Mouse (Mus musculus): Measurements from ENCODE around the gene Dse. TPM values are rescaled to one million over a fixed set of nuclear protein-coding genes. Genes with fewer than 3 reads are reported as not detected.

Dse gene
- polyA plus RNA-seq, 1 experiment from 2014 or later, result 16.5 TPM

- ATAC-seq (replicated peaks; ENCODE audit: low FRiP score), result no peak
- H3K27ac ChIP-seq (ENCODE audit: low read depth, low read length), result no peak overlapping the region
Observed at GRCm38 (mm10) chr10:34138027-34138426, 69.5 kb downstream of the Dse start.

GRCm38 (mm10) chr10:34136432-34136831 lies 71.1 kb downstream of the Dse start:
- H3K4me3 ChIP-seq (ENCODE audit: low read depth, low read length), result no peak overlapping the region
- H3K9me3 ChIP-seq (ENCODE audit: control insufficient read depth, low read length), result no peaks in the 10 kb centered on the region
- no peaks in the 10 kb centered on the region for H3K4me1 ChIP-seq (replicated peaks; ENCODE audit: control insufficient read depth, insufficient read depth, low read length)
- H3K27ac ChIP-seq (ENCODE audit: low read depth, low read length), result no peak overlapping the region
- no peaks in the 10 kb centered on the region for H3K36me3 ChIP-seq (ENCODE audit: control insufficient read depth, insufficient read depth, low read length)
- H3K9ac ChIP-seq (ENCODE audit: low read length), result no peak overlapping the region
- H3K4me2 ChIP-seq (ENCODE audit: low read depth, low read length, severe bottlenecking), result no peak overlapping the region
- ATAC-seq (replicated peaks; ENCODE audit: low FRiP score), result no peak
- DNase-seq (ENCODE audit: low spot score), result no peak
- 33% methylated on average over 6 of the region's 6 CpGs for WGBS
- no peaks in the 10 kb centered on the region for H3K27me3 ChIP-seq (ENCODE audit: control insufficient read depth, insufficient read depth, low read length)

More at GRCm38 (mm10) chr10:34138027-34138426, 69.5 kb downstream of the Dse start:
- no peaks in the 10 kb centered on the region for H3K9me3 ChIP-seq (ENCODE audit: control insufficient read depth, low read length)
- H3K4me1 ChIP-seq (replicated peaks; ENCODE audit: control insufficient read depth, insufficient read depth, low read length), result no peaks in the 10 kb centered on the region
- 77% methylated on average over 6 of the region's 6 CpGs for WGBS
- H3K4me2 ChIP-seq (ENCODE audit: low read depth, low read length, severe bottlenecking), result no peak overlapping the region
- no peak for DNase-seq (ENCODE audit: low spot score)
- H3K36me3 ChIP-seq (ENCODE audit: control insufficient read depth, insufficient read depth, low read length), result no peaks in the 10 kb centered on the region
- no peak overlapping the region for H3K4me3 ChIP-seq (ENCODE audit: low read depth, low read length)
- no peak overlapping the region for H3K9ac ChIP-seq (ENCODE audit: low read length)
- H3K27me3 ChIP-seq (ENCODE audit: control insufficient read depth, insufficient read depth, low read length), result no peaks in the 10 kb centered on the region

GRCm38 (mm10) chr10:34131356-34131755 lies 76.2 kb downstream of the Dse start:
- Histone ChIP-seq H3K4me3 (ENCODE audit: low read depth, low read length) (no peak overlapping the region), H3K36me3 (ENCODE audit: control insufficient read depth, insufficient read depth, low read length) (no peaks in the 10 kb centered on the region), H3K27ac (ENCODE audit: low read depth, low read length) (no peak overlapping the region), H3K9me3 (ENCODE audit: control insufficient read depth, low read length) (no peaks in the 10 kb centered on the region), H3K27me3 (ENCODE audit: control insufficient read depth, insufficient read depth, low read length) (no peaks in the 10 kb centered on the region), H3K9ac (ENCODE audit: low read length) (no peak overlapping the region), H3K4me1 (replicated peaks; ENCODE audit: control insufficient read depth, insufficient read depth, low read length) (no peaks in the 10 kb centered on the region), H3K4me2 (ENCODE audit: low read depth, low read length, severe bottlenecking) (no peak overlapping the region)
- 85% methylated on average over 2 of the region's 2 CpGs for WGBS
- DNase-seq (ENCODE audit: low spot score) (no peak), ATAC-seq (replicated peaks; ENCODE audit: low FRiP score) (no peak)

- Histone ChIP-seq H3K4me2 (ENCODE audit: low read depth, low read length, severe bottlenecking) (no peak overlapping the region), H3K4me1 (replicated peaks; ENCODE audit: control insufficient read depth, insufficient read depth, low read length) (no peaks in the 10 kb centered on the region), H3K9me3 (ENCODE audit: control insufficient read depth, low read length) (no peaks in the 10 kb centered on the region), H3K36me3 (ENCODE audit: control insufficient read depth, insufficient read depth, low read length) (no peaks in the 10 kb centered on the region), H3K4me3 (ENCODE audit: low read depth, low read length) (no peak overlapping the region), H3K27me3 (ENCODE audit: control insufficient read depth, insufficient read depth, low read length) (no peaks in the 10 kb centered on the region), H3K9ac (ENCODE audit: low read length) (no peak overlapping the region), H3K27ac (ENCODE audit: low read depth, low read length) (no peak overlapping the region)
- DNase-seq (ENCODE audit: low spot score), result no peak
- no peak for ATAC-seq (replicated peaks; ENCODE audit: low FRiP score)
- whole genome bisulfite sequencing, result 88% methylated on average over 6 of the region's 6 CpGs
Observed at GRCm38 (mm10) chr10:34128391-34128790, 79.1 kb downstream of the Dse start.

- peak; percentile 61 for ATAC-seq (replicated peaks; ENCODE audit: low FRiP score)
Observed at GRCm38 (mm10) chr10:34127392-34128378, 79.8 kb downstream of the Dse start, which contains the start of gene Calhm6. Gene Calhm6 (minus strand): TSS chr10:34127984.

GRCm38 (mm10) chr10:34118421-34118820 lies 89.1 kb downstream of the Dse start:
- H3K9me3 ChIP-seq (ENCODE audit: control insufficient read depth, low read length), result no peaks in the 10 kb centered on the region
- H3K4me2 ChIP-seq (ENCODE audit: low read depth, low read length, severe bottlenecking), result no peak overlapping the region
- no peak overlapping the region for H3K9ac ChIP-seq (ENCODE audit: low read length)
- WGBS, result 90% methylated on average over 2 of the region's 2 CpGs
- H3K27ac ChIP-seq (ENCODE audit: low read depth, low read length), result no peak overlapping the region
- no peaks in the 10 kb centered on the region for H3K4me1 ChIP-seq (replicated peaks; ENCODE audit: control insufficient read depth, insufficient read depth, low read length)
- no peak for DNase-seq (ENCODE audit: low spot score)
- no peaks in the 10 kb centered on the region for H3K36me3 ChIP-seq (ENCODE audit: control insufficient read depth, insufficient read depth, low read length)
- H3K4me3 ChIP-seq (ENCODE audit: low read depth, low read length), result no peak overlapping the region
- no peak for ATAC-seq (replicated peaks; ENCODE audit: low FRiP score)
- no peaks in the 10 kb centered on the region for H3K27me3 ChIP-seq (ENCODE audit: control insufficient read depth, insufficient read depth, low read length)

More at GRCm38 (mm10) chr10:34127392-34128378, 79.8 kb downstream of the Dse start, which contains the start of gene Calhm6:
- peak within 1 kb of the TSS; percentile 67 for H3K4me2 ChIP-seq (ENCODE audit: low read depth, low read length, severe bottlenecking)
- DNase-seq (ENCODE audit: low spot score), result peak; percentile 65
- no peaks in the 10 kb centered on the region for H3K4me1 ChIP-seq (replicated peaks; ENCODE audit: control insufficient read depth, insufficient read depth, low read length)
- no peaks in the 10 kb centered on the region for H3K9me3 ChIP-seq (ENCODE audit: control insufficient read depth, low read length)
- H3K36me3 ChIP-seq (ENCODE audit: control insufficient read depth, insufficient read depth, low read length), result no peaks in the 10 kb centered on the region
- no peak within 1 kb of the TSS for H3K27ac ChIP-seq (ENCODE audit: low read depth, low read length)
- 17% methylated on average over 44 of the region's 44 CpGs for WGBS
- peak within 1 kb of the TSS; percentile 43 for H3K9ac ChIP-seq (ENCODE audit: low read length)
- peak within 1 kb of the TSS; percentile 41 for H3K4me3 ChIP-seq (ENCODE audit: low read depth, low read length)
- no peaks in the 10 kb centered on the region for H3K27me3 ChIP-seq (ENCODE audit: control insufficient read depth, insufficient read depth, low read length)

GRCm38 (mm10) chr10:34117770-34118169 lies 89.7 kb downstream of the Dse start:
- Histone ChIP-seq H3K27ac (ENCODE audit: low read depth, low read length) (no peak overlapping the region), H3K27me3 (ENCODE audit: control insufficient read depth, insufficient read depth, low read length) (no peaks in the 10 kb centered on the region), H3K4me2 (ENCODE audit: low read depth, low read length, severe bottlenecking) (no peak overlapping the region), H3K9me3 (ENCODE audit: control insufficient read depth, low read length) (no peaks in the 10 kb centered on the region), H3K4me3 (ENCODE audit: low read depth, low read length) (no peak overlapping the region), H3K9ac (ENCODE audit: low read length) (no peak overlapping the region), H3K4me1 (replicated peaks; ENCODE audit: control insufficient read depth, insufficient read depth, low read length) (no peaks in the 10 kb centered on the region), H3K36me3 (ENCODE audit: control insufficient read depth, insufficient read depth, low read length) (no peaks in the 10 kb centered on the region)
- no peak for ATAC-seq (replicated peaks; ENCODE audit: low FRiP score)
- DNase-seq (ENCODE audit: low spot score), result no peak

- ATAC-seq (replicated peaks; ENCODE audit: low FRiP score), result no peak
- WGBS, result 77% methylated on average over 3 of the region's 3 CpGs
Observed at GRCm38 (mm10) chr10:34117131-34117530, 90.4 kb downstream of the Dse start.

More at GRCm38 (mm10) chr10:34117131-34117530, 90.4 kb downstream of the Dse start:
- H3K27ac ChIP-seq (ENCODE audit: low read depth, low read length), result no peak overlapping the region
- no peaks in the 10 kb centered on the region for H3K27me3 ChIP-seq (ENCODE audit: control insufficient read depth, insufficient read depth, low read length)
- no peak overlapping the region for H3K4me3 ChIP-seq (ENCODE audit: low read depth, low read length)
- H3K4me2 ChIP-seq (ENCODE audit: low read depth, low read length, severe bottlenecking), result no peak overlapping the region
- no peak for DNase-seq (ENCODE audit: low spot score)
- no peak overlapping the region for H3K9ac ChIP-seq (ENCODE audit: low read length)
- H3K36me3 ChIP-seq (ENCODE audit: control insufficient read depth, insufficient read depth, low read length), result no peaks in the 10 kb centered on the region
- no peaks in the 10 kb centered on the region for H3K4me1 ChIP-seq (replicated peaks; ENCODE audit: control insufficient read depth, insufficient read depth, low read length)
- H3K9me3 ChIP-seq (ENCODE audit: control insufficient read depth, low read length), result no peaks in the 10 kb centered on the region

Data from forebrain, embryonic 11.5 days (tissue).